ENCODE assay signal across 7 mouse cellular contexts in genomic region chr9:58204448-58205000, GRCm38 (mm10). TPM values are rescaled to one million over a fixed set of nuclear protein-coding genes. Genes with fewer than 3 reads are reported as not detected.
DNase-seq lines count a peak whose midpoint lies in the region; ATAC-seq and TF ChIP-seq lines count a peak whose summit lies in the region.

No protein-coding gene starts in this region.

- H3K27ac ChIP-seq in embryonic facial prominence, embryonic 11.5 days (replicated peaks; ENCODE audit: low read depth, low read length): no peak overlapping the region
- no peak overlapping the region for H3K27ac ChIP-seq in intestine, postnatal 0 days (ENCODE audit: low read depth, low read length)
- no peak overlapping the region for H3K27ac ChIP-seq in limb, embryonic 11.5 days (replicated peaks; ENCODE audit: low read depth, low read length)
- H3K27ac ChIP-seq in midbrain, embryonic 13.5 days: peak overlapping the region; percentile 93

- peak; percentile 97 for DNase-seq in adrenal gland, postnatal 14 days
- peak; percentile 93 for DNase-seq in embryonic facial prominence, embryonic 11.5 days (ENCODE audit: low spot score)
- peak; percentile 98 for DNase-seq in limb, embryonic 11.5 days (ENCODE audit: low spot score)
- DNase-seq in spleen, adult 12 weeks (ENCODE audit: low spot score): peak; percentile 85

- WGBS in embryonic facial prominence, embryonic 11.5 days: 5% methylated on average over 18 of the region's 18 CpGs
- WGBS in intestine, postnatal 0 days: 4% methylated on average over 18 of the region's 18 CpGs
- WGBS in limb, embryonic 11.5 days: 3% methylated on average over 18 of the region's 18 CpGs
- WGBS in midbrain, embryonic 13.5 days: 4% methylated on average over 18 of the region's 18 CpGs

- peaks cover 44% of the 10 kb centered on the region for H3K27me3 ChIP-seq in embryonic facial prominence, embryonic 11.5 days (ENCODE audit: control insufficient read depth, insufficient read depth, low read length)
- peaks cover 46% of the 10 kb centered on the region for H3K27me3 ChIP-seq in intestine, postnatal 0 days (replicated peaks; ENCODE audit: control insufficient read depth, insufficient read depth, low read length)
- H3K27me3 ChIP-seq in limb, embryonic 11.5 days (ENCODE audit: control insufficient read depth, insufficient read depth, low read length): peaks cover 46% of the 10 kb centered on the region
- peaks cover 49% of the 10 kb centered on the region for H3K27me3 ChIP-seq in midbrain, embryonic 13.5 days

- H3K9me3 ChIP-seq in embryonic facial prominence, embryonic 11.5 days (replicated peaks; ENCODE audit: control insufficient read depth, low read length): no peaks in the 10 kb centered on the region
- no peaks in the 10 kb centered on the region for H3K9me3 ChIP-seq in intestine, postnatal 0 days (ENCODE audit: control insufficient read depth)
- H3K9me3 ChIP-seq in limb, embryonic 11.5 days (ENCODE audit: control insufficient read depth, low read length): no peaks in the 10 kb centered on the region
- no peaks in the 10 kb centered on the region for H3K9me3 ChIP-seq in midbrain, embryonic 13.5 days

- H3K4me2 ChIP-seq in embryonic facial prominence, embryonic 11.5 days (ENCODE audit: low read depth, low read length): peak overlapping the region; percentile 42
- peak overlapping the region; percentile 68 for H3K4me2 ChIP-seq in intestine, postnatal 0 days (replicated peaks; ENCODE audit: low read depth)
- peak overlapping the region; percentile 45; the same call in 1 of the 2 replicates for H3K4me2 ChIP-seq in limb, embryonic 11.5 days (ENCODE audit: low read depth, severe bottlenecking)
- H3K4me2 ChIP-seq in midbrain, embryonic 13.5 days (replicated peaks): peak overlapping the region; percentile 65

- peak overlapping the region; percentile 23 for H3K4me3 ChIP-seq in embryonic facial prominence, embryonic 11.5 days (ENCODE audit: low read depth, low read length)
- peak overlapping the region; percentile 44 for H3K4me3 ChIP-seq in intestine, postnatal 0 days (ENCODE audit: low read depth, low read length)
- 0 out of 2 replicates have a peak overlapping the region, but pooled peaks have one; percentile 3 for H3K4me3 ChIP-seq in limb, embryonic 11.5 days (ENCODE audit: low read depth, low read length)
- peak overlapping the region; percentile 49 for H3K4me3 ChIP-seq in midbrain, embryonic 13.5 days (replicated peaks)

- H3K4me1 ChIP-seq in embryonic facial prominence, embryonic 11.5 days (ENCODE audit: control insufficient read depth, insufficient read depth, low read length): peaks cover 8% of the 10 kb centered on the region
- H3K4me1 ChIP-seq in intestine, postnatal 0 days (replicated peaks; ENCODE audit: control insufficient read depth, insufficient read depth, low read length): no peaks in the 10 kb centered on the region
- peaks cover 12% of the 10 kb centered on the region for H3K4me1 ChIP-seq in limb, embryonic 11.5 days (ENCODE audit: control insufficient read depth, insufficient read depth, low read length)
- H3K4me1 ChIP-seq in midbrain, embryonic 13.5 days (replicated peaks): peaks cover 63% of the 10 kb centered on the region

- no peak overlapping the region for H3K9ac ChIP-seq in embryonic facial prominence, embryonic 11.5 days (replicated peaks; ENCODE audit: low read length)
- H3K9ac ChIP-seq in intestine, postnatal 0 days (ENCODE audit: low read depth, low read length): 0 out of 2 replicates have a peak overlapping the region, but pooled peaks have one; percentile 11
- H3K9ac ChIP-seq in limb, embryonic 11.5 days (ENCODE audit: low read length): no peak overlapping the region
- peak overlapping the region; percentile 80 for H3K9ac ChIP-seq in midbrain, embryonic 13.5 days (replicated peaks)

- TF ChIP-seq CTCF in intestine, postnatal 0 days (IDR thresholded peaks at IDR 0.05; ENCODE audit: low read depth): peak; percentile 97

- no peaks in the 10 kb centered on the region for H3K36me3 ChIP-seq in embryonic facial prominence, embryonic 11.5 days (replicated peaks; ENCODE audit: control insufficient read depth, insufficient read depth, low read depth, low read length)
- no peaks in the 10 kb centered on the region for H3K36me3 ChIP-seq in intestine, postnatal 0 days (ENCODE audit: control insufficient read depth, insufficient read depth)
- H3K36me3 ChIP-seq in limb, embryonic 11.5 days (ENCODE audit: control insufficient read depth, insufficient read depth, low read length): no peaks in the 10 kb centered on the region
- no peaks in the 10 kb centered on the region for H3K36me3 ChIP-seq in midbrain, embryonic 13.5 days

- peak; percentile 25; the same call in 1 of the 2 replicates for ATAC-seq in embryonic facial prominence, embryonic 11.5 days (replicated peaks; ENCODE audit: insufficient number of reproducible peaks, low FRiP score, low TSS enrichment, low read depth)
- ATAC-seq in granulocyte monocyte progenitor cell, adult 5-6 weeks (replicated peaks; ENCODE audit: poor library complexity, severe bottlenecking): peak; percentile 88
- peak; percentile 77 for ATAC-seq in intestine, postnatal 0 days
- ATAC-seq in limb, embryonic 11.5 days (ENCODE audit: insufficient number of reproducible peaks, low FRiP score, low TSS enrichment, low read depth): peak; percentile 52; the same call in 1 of the 2 replicates
- peak; percentile 40 for ATAC-seq in midbrain, embryonic 13.5 days

RNA-seq across cellular contexts. Expression of gene Islr2, which starts 0.4 kb away (rescaled TPM):
- 2.2 and 6.2 TPM in 2 replicates for total RNA-seq in adrenal gland, postnatal 14 days (2021)
- polyA plus RNA-seq in embryonic facial prominence, embryonic 11.5 days (2014; fragmentation: Nextera tagmentation; extraction: Ambion mirVana): 5.4 and 5.8 TPM in 2 replicates
- total RNA-seq in granulocyte monocyte progenitor cell, adult 5-6 weeks (2014; fragmentation: Nextera tagmentation): not detected in 2 replicates
- total RNA-seq in granulocyte monocyte progenitor cell, adult 5-6 weeks (2017): not detected in 2 replicates
- polyA plus RNA-seq in intestine, postnatal 0 days (2015; fragmentation: Nextera tagmentation; extraction: Ambion mirVana): 0.27 and 0.35 TPM in 2 replicates
- polyA plus RNA-seq in limb, embryonic 11.5 days (2014; fragmentation: Nextera tagmentation; extraction: Ambion mirVana): 0.48 and 0.60 TPM in 2 replicates
- 36.8 and 51.7 TPM in 2 replicates for polyA plus RNA-seq in midbrain, embryonic 13.5 days (2015; fragmentation: Nextera tagmentation; extraction: Ambion mirVana)

RNA-seq across cellular contexts. Expression of gene Islr, which starts 0.4 kb away (rescaled TPM):
- 28.0 and 29.1 TPM in 2 replicates for total RNA-seq in adrenal gland, postnatal 14 days (2021)
- 24.6 and 26.7 TPM in 2 replicates for polyA plus RNA-seq in embryonic facial prominence, embryonic 11.5 days (2014; fragmentation: Nextera tagmentation; extraction: Ambion mirVana)
- 0.17 TPM in 1 of 2 replicates, not detected in the other for total RNA-seq in granulocyte monocyte progenitor cell, adult 5-6 weeks (2014; fragmentation: Nextera tagmentation)
- total RNA-seq in granulocyte monocyte progenitor cell, adult 5-6 weeks (2017): not detected in 2 replicates
- polyA plus RNA-seq in intestine, postnatal 0 days (2015; fragmentation: Nextera tagmentation; extraction: Ambion mirVana): 26.9 and 29.6 TPM in 2 replicates
- 30.8 and 37.6 TPM in 2 replicates for polyA plus RNA-seq in limb, embryonic 11.5 days (2014; fragmentation: Nextera tagmentation; extraction: Ambion mirVana)
- polyA plus RNA-seq in midbrain, embryonic 13.5 days (2015; fragmentation: Nextera tagmentation; extraction: Ambion mirVana): 21.4 and 25.3 TPM in 2 replicates

RNA-seq across cellular contexts. Expression of gene Pml, which starts 45.1 kb away (rescaled TPM):
- total RNA-seq in adrenal gland, postnatal 14 days (2021): 21.4 and 26.8 TPM in 2 replicates
- polyA plus RNA-seq in embryonic facial prominence, embryonic 11.5 days (2014; fragmentation: Nextera tagmentation; extraction: Ambion mirVana): 13.5 and 14.5 TPM in 2 replicates
- 49.9 and 57.2 TPM in 2 replicates for total RNA-seq in granulocyte monocyte progenitor cell, adult 5-6 weeks (2014; fragmentation: Nextera tagmentation)
- total RNA-seq in granulocyte monocyte progenitor cell, adult 5-6 weeks (2017): 9.3 and 10.1 TPM in 2 replicates
- 5.3 and 7.1 TPM in 2 replicates for polyA plus RNA-seq in intestine, postnatal 0 days (2015; fragmentation: Nextera tagmentation; extraction: Ambion mirVana)
- 18.7 and 19.6 TPM in 2 replicates for polyA plus RNA-seq in limb, embryonic 11.5 days (2014; fragmentation: Nextera tagmentation; extraction: Ambion mirVana)
- 4.1 and 4.8 TPM in 2 replicates for polyA plus RNA-seq in midbrain, embryonic 13.5 days (2015; fragmentation: Nextera tagmentation; extraction: Ambion mirVana)

RNA-seq across cellular contexts. Expression of gene Stoml1, which starts 48.4 kb away (rescaled TPM):
- total RNA-seq in adrenal gland, postnatal 14 days (2021): 13.4 and 18.8 TPM in 2 replicates
- polyA plus RNA-seq in embryonic facial prominence, embryonic 11.5 days (2014; fragmentation: Nextera tagmentation; extraction: Ambion mirVana): 20.1 and 22.2 TPM in 2 replicates
- total RNA-seq in granulocyte monocyte progenitor cell, adult 5-6 weeks (2014; fragmentation: Nextera tagmentation): 10.4 and 11.6 TPM in 2 replicates
- total RNA-seq in granulocyte monocyte progenitor cell, adult 5-6 weeks (2017): 6.3 and 17.7 TPM in 2 replicates
- polyA plus RNA-seq in intestine, postnatal 0 days (2015; fragmentation: Nextera tagmentation; extraction: Ambion mirVana): 15.0 and 15.9 TPM in 2 replicates
- polyA plus RNA-seq in limb, embryonic 11.5 days (2014; fragmentation: Nextera tagmentation; extraction: Ambion mirVana): 19.2 and 24.3 TPM in 2 replicates
- 94.8 and 97.2 TPM in 2 replicates for polyA plus RNA-seq in midbrain, embryonic 13.5 days (2015; fragmentation: Nextera tagmentation; extraction: Ambion mirVana)

Comparison
In these comparisons a context has a peak if more than half of its experiments do, and no peak if none do; other contexts are left out.
1. ATAC-seq: peak in every context shown above with its lines; median percentile 88 in granulocyte monocyte progenitor cell, adult 5-6 weeks; 77 in intestine, postnatal 0 days; 52 in limb, embryonic 11.5 days; 40 in midbrain, embryonic 13.5 days; 25 in embryonic facial prominence, embryonic 11.5 days.
2. H3K9ac ChIP-seq: peak in intestine, postnatal 0 days (single experiment) and midbrain, embryonic 13.5 days (single experiment); none in embryonic facial prominence, embryonic 11.5 days (single experiment) and limb, embryonic 11.5 days (single experiment).
3. Peak in every context shown above with its lines, with median percentiles within 50 percentile points of each other: DNase-seq, H3K4me2 ChIP-seq and H3K4me3 ChIP-seq.